Mouse (Mus musculus) 3134 (cell line): Measurements from ENCODE around the gene Elmo1.

ENCODE experiments used
- DNase-seq: peaks from one replicate; pipeline ENCODE4 v3.0.0-alpha.2; 2011; ENCODE audit warnings: low spot score; ENCODE audit not compliant: insufficient read length; ENCODE audit errors: extremely low read depth

The Elmo1 gene

GRCm38 (mm10) chr13:20090133-20090710 is at the start of gene Elmo1:
Gene Elmo1 (plus strand): TSS chr13:20090596.
- no peak for DNase-seq

GRCm38 (mm10) chr13:20041169-20041830 is 49.1 kb upstream of the Elmo1 start:
- no peak for DNase-seq

GRCm38 (mm10) chr13:20042856-20043255 is 47.5 kb upstream of the Elmo1 start:
- DNase-seq: no peak

- no peak for DNase-seq
These were observed 45.0 kb upstream of the Elmo1 start for GRCm38 (mm10) chr13:20045350-20045749.

- DNase-seq: no peak
These were observed 44.6 kb upstream of the Elmo1 start for GRCm38 (mm10) chr13:20045836-20046235.

- no peak for DNase-seq
These were observed 44.0 kb upstream of the Elmo1 start for GRCm38 (mm10) chr13:20046406-20046805.

- DNase-seq: peak; percentile 29
These were observed 42.2 kb upstream of the Elmo1 start for GRCm38 (mm10) chr13:20047926-20048836.

GRCm38 (mm10) chr13:20048837-20049160 is 41.6 kb upstream of the Elmo1 start:
- no peak for DNase-seq

- DNase-seq: no peak
These were observed 40.7 kb upstream of the Elmo1 start for GRCm38 (mm10) chr13:20049654-20050053.

- no peak for DNase-seq
These were observed 40.2 kb upstream of the Elmo1 start for GRCm38 (mm10) chr13:20050149-20050548.

GRCm38 (mm10) chr13:20057926-20058325 is 32.5 kb upstream of the Elmo1 start:
- DNase-seq: no peak

- DNase-seq: no peak
These were observed 29.4 kb upstream of the Elmo1 start for GRCm38 (mm10) chr13:20061031-20061430.

- DNase-seq: peak; percentile 13
These were observed 27.1 kb upstream of the Elmo1 start for GRCm38 (mm10) chr13:20063331-20063730.

- no peak for DNase-seq
These were observed 18.4 kb upstream of the Elmo1 start for GRCm38 (mm10) chr13:20072043-20072442.

GRCm38 (mm10) chr13:20072994-20073393 is 17.4 kb upstream of the Elmo1 start:
- DNase-seq: no peak

GRCm38 (mm10) chr13:20076521-20076920 is 13.9 kb upstream of the Elmo1 start:
- DNase-seq: no peak

GRCm38 (mm10) chr13:20077237-20077636 is 13.2 kb upstream of the Elmo1 start:
- no peak for DNase-seq

- no peak for DNase-seq
These were observed 561 bp downstream of the Elmo1 start for GRCm38 (mm10) chr13:20090711-20091603.

- no peak for DNase-seq
These were observed 1.2 kb downstream of the Elmo1 start for GRCm38 (mm10) chr13:20091604-20091926.

GRCm38 (mm10) chr13:20092301-20092700 is 1.9 kb downstream of the Elmo1 start:
- DNase-seq: no peak
